Mouse (Mus musculus) layer of hippocampus, adult 8-10 months (tissue): ENCODE measurements around the gene Hspa12b. TPM values are rescaled to one million over a fixed set of nuclear protein-coding genes. Genes with fewer than 3 reads are reported as not detected.

Source experiments
- DNase-seq, 2 experiments: peaks; one replicate each; pipeline ENCODE4 v3.0.0; 2022; ENCODE audit warnings: low spot score in 2 of 2
- total RNA-seq, 4 experiments: library from RNA; stranded (reverse); gene quantifications; 2 replicates each; pipeline ENCODE4 v1.2.4; 2022

Hspa12b gene
- total RNA-seq, 4 experiments from 2014 or later = 8.8 to 11.8 (median 9.6) TPM

DNA sequence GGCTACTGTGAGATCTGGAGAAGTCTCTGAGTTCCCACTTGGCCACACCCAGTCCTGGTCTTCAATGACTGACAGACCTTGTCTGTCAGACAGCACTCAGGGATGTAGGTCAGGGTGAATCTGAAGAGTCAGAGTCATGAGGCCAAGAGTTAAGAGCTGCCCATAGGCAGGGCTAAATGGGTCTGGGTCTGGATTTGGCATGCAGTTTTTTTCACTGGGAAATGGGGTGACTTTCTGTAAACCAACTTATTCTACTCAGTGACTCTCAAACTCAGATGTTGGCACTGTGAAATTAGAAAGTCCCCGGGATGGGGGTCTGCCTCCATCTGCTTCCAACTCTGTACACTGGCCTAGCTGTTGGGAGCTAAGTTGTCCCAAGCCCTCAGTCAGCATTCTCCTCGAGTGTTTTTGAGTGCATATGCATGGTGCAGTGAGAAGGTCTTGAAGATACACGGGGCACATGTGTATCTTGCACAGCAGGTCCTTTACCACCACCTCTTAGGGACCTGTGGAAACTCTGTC lies 1.6 kb downstream of the Hspa12b start:
- no peak for DNase-seq

DNA sequence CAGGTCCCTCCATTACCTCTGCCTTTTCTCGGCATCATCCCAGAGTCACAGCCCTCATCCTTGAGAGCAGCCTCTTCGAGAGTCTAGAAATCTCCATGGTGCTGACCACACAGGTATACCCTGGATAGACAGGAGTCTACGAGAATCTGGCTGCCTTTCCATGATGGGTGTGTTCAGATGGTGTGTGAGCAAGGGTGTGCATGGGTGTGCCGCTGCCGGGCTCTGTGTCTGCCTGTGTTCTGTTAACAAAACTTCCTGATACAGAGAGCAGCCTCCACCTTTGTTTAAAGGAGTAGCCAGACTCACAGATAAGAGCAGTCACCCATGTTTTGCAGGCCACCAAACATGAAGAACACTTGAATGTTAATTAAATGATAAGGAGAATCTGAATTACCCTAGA lies 2.8 kb downstream of the Hspa12b start:
- DNase-seq = peak in 1 of 2 experiments; percentile 1

DNA sequence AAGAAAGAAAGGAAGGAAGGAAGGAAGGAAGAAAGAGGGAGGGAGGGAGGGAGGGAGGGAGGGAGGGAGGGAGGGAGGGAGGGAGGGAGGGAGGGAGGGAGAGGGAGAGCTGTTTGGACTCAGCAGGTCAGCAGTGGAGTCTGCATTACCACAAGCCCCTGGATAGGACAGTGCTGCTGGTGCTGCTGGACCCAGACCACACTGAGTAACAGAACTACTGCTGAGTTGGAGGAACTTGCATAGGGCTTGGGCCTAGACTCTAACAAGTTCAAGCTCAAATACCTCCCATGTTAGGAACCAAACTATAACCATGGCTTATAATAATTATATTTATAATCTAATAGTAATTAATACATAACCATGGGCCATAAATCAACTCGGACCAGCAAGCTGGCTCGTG lies 3.8 kb downstream of the Hspa12b start:
- DNase-seq = no peak

- DNase-seq = peak in 1 of 2 experiments; percentile 0
These were observed 5.2 kb downstream of the Hspa12b start for GRCm38 (mm10) chr2:131132111-131132888.

- DNase-seq = no peak
These were observed 6.0 kb downstream of the Hspa12b start, which contains the start of gene Gm11037 for GRCm38 (mm10) chr2:131132930-131133547. TSS of gene Gm11037 (plus strand) at chr2:131133497.

GRCm38 (mm10) chr2:131134381-131134780 lies 7.3 kb downstream of the Hspa12b start:
- DNase-seq = no peak

GRCm38 (mm10) chr2:131134826-131135400 lies 7.8 kb downstream of the Hspa12b start:
- DNase-seq = peak in 1 of 2 experiments; percentile 0

DNA sequence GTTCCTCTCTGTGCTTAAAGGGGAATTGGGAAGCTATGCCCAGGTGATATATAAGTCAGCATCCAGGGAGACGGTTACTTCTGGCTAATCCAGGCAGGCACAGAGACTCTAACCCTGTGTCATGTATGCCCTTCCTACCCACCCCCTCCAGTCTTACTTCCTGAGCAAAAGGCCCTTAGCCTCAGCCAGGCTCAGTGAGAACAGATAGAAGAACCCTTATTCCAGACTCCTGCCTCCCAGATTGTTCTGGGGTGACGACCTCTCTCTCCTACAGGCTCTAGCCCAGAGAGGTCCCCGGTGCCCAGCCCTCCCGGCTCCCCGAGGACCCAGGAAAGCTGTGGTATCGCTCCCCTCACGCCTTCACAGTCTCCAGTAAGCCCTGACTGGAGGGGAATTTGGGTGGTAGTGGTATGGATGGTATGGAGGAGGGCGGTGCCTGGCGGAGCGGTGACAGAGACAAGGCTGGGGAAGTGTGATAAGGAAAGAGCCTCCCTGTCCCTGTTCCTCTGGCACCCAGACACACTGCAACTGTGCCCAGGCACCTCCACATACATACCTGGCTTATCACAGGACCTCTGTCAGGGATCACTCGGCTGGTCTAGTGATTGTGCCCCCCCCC lies 8.6 kb downstream of the Hspa12b start:
- DNase-seq = peak in 1 of 2 experiments; percentile 1

GRCm38 (mm10) chr2:131138296-131138695 lies 11.2 kb downstream of the Hspa12b start:
- no peak for DNase-seq

DNA sequence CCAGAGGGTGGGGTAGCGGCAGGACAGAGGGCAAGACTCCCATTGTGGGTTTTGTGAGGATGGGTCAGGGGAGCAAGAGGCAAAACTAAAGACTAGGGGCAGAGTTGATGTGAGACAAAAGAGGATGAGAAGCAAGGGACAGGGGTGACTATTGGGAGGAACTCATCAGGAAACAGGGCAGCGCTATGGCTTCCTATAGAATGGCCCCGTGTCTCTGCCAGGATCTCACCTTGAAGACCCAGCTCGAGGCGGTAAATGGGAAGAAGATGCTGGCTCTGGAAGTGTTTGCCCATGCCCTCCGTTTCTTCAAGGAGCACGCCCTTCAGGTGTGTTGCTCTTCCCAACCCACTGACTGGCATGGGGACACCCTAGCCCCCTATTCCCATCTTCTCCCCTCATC lies 11.7 kb downstream of the Hspa12b start:
- no peak for DNase-seq

DNA sequence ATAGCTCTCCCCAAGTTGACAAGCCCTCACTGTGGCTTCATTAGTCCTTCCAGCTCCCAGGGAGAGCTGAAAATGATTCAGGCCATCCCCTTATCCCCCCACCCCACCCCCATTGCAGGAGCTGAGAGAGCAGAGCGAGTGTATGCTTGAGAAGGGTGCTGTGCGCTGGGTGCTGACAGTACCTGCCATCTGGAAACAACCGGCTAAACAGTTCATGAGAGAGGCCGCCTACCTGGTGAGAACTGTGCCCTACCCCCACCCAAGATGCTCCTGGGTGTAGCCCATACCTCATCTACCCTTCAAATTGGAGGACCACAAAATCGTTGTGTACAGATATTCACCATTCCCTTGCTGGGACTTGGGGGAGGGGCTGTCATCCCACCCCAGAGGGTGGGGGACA lies 12.2 kb downstream of the Hspa12b start:
- no peak for DNase-seq

DNA sequence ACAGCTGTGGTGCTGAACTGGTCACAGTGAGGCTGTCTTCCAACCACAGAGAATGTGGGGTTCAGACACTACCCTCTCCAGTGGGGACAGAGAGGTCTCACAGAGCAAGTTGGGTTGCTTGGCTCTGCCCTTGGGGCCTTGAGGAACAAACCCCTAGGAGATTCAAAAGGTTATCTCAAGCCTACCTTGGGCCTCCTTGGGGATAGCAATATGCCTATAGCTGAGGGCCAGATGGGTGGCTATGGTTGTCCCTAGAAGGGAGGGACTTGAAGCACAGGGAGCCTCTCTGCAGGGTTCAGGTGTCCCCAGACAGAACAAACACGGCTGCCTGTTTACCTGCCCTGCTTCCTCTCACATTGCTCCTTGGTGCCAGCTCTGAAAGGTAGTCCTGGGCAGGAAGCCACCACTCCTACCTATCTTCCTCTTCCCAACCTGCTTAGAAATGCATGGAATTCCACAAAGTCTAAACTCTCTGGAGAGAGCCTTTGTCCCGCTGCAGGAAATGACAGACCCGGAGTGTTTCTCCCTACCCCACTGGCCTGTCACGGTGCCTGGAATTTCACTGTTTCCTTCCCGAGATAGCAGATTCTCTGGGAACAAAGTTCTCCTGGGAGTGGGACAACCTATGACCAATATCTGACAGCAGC lies 12.9 kb downstream of the Hspa12b start:
- no peak for DNase-seq

DNA sequence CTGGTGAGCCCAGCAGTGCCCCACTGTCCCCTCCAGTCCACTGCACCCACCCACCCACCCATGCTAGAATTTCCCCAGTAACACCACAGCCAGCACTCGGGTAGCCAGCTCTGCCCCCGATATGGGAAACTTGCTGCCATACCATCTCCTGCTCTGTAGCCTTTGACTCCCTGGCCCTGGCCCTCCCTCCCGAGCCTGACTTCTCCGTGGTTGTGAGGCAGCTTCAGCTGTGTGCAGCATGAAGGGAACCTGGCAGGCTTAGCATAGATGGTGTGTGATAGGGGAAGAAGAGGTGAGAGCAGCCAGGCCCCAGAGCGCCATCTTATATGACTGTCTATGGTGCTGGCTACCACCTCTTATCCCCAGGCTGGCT lies 13.4 kb downstream of the Hspa12b start:
- no peak for DNase-seq

DNA sequence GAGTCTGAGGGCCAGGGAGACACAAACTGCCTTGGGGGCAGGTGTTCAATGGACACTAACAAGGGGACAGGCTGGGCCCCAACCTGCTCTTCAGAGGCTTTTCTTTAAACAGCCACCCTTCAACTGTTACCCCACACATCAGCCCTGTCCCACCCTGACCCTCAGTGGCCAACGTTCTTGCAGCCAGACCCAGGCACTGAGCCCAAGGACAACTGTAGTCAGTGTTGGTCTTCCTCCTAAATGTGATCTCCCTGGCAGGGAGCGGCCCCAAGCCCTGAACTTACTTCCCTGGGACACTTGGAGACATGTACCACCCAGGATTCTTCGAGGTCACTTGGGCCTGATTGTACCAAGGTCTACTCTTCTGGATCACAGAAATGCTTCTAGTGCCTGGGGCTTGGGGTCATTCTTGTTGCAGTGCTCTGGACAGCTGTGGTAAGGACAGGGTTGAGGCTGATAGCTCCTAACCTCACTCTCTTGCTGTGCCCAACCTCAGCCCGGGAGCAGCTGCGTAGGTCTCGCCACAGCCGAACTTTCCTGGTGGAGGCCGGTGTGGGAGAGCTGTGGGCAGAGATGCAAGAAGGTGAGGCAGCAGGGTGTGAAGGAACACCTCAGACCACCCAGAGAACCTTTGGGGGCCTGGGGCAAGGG lies 14.4 kb downstream of the Hspa12b start:
- DNase-seq = no peak

DNA sequence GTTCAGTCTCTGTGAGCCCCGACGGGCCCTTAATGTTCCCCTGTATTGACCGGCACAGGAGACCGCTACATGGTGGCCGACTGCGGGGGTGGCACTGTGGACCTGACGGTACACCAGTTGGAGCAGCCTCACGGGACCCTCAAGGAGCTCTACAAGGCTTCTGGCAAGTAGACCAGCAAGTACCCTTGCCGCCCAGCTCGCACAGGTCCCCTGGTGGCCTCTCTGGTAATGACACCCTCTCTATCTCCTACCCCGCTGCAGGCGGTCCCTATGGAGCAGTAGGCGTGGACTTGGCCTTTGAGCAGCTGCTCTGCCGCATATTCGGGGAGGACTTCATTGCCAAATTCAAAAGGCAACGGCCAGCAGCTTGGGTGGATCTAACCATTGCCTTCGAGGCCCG lies 15.5 kb downstream of the Hspa12b start:
- peak; percentile 31 to 38 for DNase-seq

DNA sequence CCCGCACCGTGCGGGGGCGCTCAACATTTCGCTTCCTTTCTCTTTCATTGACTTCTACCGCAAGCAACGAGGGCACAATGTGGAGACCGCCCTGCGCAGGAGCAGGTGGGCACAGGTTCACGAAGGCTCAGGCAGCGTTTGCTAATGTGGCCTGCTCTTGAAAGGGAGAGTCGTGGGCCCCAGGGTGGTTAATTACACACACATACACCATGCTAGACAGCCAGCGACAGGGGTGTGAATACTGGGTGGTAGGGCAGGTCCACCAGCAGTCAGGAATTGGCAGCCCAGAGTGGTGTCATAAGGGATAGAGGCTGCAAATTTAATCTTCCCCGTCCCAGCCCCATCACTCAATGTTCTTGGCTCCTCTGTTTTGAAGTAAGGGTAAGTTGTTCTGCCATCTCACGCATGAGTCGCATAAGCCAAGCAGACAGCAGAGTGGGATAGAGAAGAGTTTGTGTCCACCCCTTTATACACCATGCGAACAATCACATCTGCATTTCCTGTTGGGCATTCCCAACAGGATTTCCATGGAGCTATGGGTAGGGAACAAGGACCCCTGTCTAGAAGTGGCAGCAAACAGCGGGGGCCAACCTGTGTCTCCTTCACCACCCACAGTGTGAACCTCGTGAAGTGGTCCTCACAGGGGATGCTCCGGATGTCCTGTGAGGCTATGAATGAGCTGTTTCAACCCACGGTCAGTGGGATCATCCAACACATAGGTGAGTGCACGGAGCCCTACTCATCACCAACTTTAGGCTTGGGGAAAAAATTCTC lies 16.1 kb downstream of the Hspa12b start:
- DNase-seq = no peak

GRCm38 (mm10) chr2:131145121-131145520 lies 18.0 kb downstream of the Hspa12b start:
- no peak for DNase-seq

DNA sequence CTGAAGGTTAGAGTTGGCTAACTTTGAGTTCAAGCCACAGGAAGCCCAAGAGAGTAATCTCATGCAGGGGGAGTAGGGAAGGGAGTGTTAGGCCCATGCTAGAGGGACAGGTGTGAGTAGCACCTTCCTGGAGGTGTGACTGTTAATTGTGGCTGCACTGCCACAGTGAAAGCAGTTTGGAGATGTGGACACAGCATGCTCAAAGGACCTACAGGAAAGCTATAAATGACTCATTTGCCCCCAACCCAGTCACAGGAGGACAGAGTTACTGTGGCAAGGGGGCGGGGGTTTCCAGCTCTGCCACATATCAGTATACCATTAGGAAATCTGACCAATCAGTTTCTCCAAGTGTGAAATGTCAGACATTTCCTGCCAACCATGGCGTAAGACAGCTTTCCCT lies 18.5 kb downstream of the Hspa12b start:
- no peak for DNase-seq

GRCm38 (mm10) chr2:131146193-131147042 lies 19.3 kb downstream of the Hspa12b start:
- DNase-seq = no peak
